Mouse (Mus musculus): ENCODE measurements around the gene Themis.

Gene Themis

DNA sequence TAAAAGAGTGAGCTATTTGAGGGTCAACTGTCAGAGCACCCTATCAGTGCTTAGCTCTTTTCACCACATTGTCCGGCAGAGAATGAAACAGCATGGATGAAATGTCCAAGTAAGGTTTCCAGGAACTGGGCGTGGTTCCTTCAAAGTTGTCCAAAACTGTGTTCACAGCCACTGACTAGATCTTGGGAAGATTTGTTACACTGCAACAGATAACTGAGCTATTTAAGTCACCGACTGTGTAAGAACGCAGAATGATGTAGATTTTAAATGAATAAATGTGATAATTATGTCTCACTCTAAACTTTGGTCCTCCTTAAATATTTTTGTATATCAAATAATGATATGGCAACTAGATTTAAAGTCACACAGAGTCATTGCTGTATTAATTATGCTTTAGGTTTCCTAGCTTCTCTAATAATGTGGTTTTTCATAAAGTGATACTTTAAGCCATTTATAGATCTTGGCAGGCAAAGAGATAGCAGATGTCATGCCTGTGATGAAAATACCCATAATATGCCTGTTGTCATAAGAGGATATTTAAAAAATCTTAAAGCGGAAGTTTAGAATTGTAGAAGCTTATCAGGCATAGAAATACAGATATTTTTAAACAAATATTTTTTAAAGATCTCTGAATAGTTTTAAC lies 143.9 kb downstream of the Themis start:
- no peak for DNase-seq

DNA sequence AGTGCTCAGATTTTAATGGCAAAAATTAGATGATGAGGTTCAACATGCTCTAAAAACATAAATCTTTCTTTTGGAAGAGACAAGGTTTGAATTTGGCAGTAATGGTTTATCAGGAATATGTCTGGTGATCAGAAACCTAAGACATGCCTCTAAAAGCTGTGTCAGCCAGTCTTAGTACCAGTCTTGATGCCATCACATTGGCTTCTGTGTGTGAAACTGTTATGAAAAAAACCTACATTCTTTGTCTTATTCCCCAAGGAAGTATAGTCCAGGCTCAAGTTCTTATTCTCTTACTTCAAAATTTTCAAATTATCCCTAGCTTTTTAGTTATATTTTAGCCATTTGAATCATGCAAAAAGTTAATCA lies 144.4 kb downstream of the Themis start:
- DNase-seq = no peak

DNA sequence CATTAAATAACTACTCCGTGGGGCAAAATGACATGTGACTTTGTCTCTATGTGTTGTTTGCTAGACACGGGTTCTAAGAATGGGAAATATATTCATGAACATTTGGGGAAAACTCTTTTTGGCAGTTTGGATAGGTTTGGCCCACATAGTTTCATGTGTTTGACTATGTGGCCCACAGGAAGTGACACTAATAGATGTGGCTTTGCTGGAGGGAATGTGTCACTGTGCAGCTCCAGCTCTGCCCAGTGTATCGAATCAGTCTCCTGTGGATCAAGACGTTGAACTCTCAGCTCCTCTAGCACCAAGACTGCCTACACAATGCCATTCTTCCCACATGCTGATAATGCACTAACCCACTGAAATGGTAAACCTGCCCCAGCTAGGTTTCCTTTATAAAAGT lies 148.0 kb downstream of the Themis start:
- DNase-seq = no peak

DNA sequence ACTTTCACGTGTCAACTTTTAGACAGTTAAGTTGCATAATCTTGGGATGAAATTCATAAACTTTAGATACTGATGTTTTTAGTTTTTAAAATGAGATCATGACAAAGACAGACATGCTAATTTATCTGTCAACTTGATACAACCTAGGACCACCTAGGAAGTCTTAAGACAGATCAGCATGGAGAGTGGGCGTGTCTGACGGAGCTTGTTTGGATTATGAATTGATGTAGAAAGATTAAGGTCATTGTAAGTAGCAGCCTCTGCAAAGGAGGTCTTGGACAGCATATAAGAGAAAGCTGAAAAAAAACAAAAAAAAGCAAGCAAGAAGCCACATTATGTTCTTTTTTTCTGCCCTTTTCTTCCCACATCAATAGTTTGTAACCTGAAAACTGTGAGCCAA lies 154.2 kb downstream of the Themis start:
- no peak for DNase-seq

DNA sequence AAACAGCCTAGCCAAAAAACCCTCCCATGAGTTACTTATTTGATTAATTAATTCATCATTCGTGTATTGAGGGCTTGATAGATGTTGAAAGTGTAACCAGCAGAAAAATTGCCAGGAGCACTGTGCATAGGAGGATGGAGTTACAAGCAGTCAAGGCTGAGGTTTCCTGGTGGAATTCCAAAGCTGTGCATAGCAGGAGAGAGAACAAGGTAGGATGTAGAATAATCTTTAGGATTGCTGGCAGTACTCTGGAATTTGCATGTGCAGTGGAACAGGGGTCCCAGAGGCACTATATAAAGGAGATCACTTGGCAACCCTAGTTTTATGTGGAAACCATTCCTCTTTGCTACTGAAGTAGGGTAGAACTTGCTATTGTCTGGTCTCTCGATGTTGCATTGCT lies 174.4 kb downstream of the Themis start:
- no peak for DNase-seq

DNA sequence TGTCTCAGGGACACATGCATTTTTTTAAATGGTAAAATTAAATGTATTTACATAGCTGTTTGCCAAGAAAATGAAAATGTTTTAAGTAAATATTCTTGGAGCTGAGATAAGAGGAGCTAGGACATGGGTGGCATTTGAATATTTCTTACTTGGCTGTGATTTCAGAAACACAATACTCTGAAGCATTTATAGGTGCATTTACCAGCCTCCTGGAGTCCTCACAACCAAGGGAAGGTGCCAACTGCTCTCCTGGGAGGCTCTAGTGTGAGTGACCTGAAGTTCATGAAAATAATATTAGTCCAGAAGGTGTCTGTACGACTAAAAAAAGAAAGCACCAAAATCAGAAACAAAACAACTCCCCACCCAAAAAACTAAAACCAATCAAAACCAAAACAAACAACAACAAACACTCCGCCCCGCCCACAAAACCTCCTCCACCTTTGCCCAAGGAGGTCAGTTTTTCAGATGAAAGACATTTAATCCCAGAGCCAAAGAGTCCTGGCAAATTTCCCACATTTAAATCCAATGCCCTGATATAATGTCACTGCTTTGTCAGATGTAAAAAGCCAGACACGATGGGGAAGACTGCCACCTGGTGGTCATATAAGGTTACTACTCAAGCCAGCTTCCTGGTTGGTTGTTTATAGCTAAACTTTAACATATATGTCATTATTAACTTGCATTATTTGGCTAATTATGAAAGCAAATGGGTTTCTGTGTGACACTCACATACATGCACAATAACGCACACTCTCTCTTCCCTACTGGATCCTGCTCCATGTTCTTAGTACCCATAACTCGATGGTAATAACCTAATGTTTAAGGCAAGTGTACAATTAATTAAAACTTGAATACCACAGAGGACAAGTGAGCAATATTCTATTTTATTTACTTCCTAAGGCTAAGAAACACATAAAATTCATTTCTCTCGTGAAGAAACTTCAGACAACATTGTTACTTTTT lies 175.9 kb downstream of the Themis start:
- DNase-seq = peak; percentile 36 to 56

DNA sequence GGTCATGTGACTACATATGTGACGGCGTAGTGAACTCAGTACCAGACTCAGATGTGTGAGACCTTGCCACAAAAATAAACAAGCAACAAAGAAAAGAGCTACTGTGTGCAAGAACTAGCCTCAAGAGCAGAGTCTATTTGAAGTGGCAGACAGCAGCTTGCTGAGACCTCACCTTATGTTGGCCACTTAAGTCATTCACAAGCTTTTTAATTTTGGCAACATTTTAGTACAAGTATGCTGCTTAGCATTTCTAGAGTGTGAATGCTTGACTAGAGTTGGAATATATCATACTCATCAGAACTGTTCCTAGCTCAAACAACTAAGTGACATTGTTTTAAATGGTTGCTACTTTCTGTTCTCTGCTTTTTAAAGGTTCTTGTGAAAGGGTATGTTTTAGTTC lies 188.0 kb downstream of the Themis start:
- DNase-seq = no peak

DNA sequence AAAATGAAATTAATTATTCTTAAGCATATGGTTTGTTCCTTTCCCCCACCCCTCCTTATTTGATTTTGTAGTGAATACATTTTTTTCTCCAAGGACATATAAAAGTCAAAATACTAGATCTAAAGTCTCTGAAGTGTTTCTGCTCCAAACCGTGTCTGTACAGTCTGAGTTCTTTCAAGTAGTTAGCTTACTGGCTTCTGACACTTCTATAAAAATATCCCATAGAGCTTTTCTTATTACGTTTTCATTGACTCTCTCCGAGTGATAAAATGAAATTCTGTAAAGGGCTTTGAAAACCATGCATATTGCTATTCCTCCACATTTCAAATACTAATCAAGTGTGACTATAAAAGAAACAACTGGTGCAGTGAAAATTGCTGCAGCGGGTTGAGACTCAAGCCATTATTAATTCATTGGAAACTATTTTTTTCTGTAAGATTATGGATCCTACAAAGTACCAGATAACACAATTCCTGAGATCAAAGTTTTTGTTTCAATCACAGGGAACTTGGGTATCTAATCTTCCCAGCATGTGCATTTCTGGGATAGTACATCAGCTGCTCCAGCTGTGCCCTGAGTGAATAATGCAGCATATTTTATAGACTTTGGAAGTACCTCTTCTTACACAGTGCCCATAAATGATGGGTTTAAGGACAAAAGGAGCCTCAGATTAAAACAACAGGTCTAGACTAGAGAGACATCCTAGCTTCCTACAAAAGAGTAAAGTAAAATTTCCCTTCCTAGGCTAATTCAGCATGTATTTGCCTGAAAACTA lies 202.6 kb downstream of the Themis start:
- no peak for DNase-seq

DNA sequence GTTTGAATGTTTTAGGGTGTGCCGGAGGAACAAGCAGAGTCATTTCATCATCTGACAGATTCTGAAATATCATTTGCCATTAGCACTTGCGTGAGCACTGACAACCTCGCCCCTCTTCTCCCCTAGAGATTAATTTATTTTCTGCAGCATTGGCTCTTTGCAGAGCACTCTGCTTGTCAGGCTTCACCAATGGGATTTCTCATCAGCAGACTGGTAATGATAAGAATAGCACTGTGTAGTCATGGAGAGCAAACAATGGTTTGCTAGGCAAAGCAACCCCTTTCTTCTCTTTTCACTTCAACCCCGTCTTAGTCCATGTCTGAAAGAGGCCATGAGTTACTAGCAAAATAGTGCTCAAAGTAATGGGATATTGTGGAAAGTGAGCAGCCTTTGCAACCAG lies 206.4 kb downstream of the Themis start:
- DNase-seq = no peak

DNA sequence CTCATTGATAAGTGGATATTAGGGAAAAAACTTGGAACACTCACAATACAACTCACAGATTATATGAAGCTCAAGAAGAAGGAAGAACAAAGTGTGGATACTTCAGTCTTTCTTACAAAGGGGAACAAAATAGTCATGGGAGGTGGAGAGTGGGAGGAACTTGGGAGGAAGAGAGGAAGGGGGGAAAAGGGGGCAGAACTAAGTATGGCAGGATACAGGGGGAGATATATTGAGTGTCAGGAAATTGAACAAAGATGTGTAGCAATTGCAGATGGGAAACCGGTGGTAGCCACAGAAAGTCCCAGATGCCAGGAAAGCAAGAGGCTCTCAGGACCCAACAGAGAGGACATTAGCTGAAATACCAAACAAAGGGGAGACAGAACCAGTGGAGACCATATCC lies 219.5 kb downstream of the Themis start:
- DNase-seq = no peak

DNA sequence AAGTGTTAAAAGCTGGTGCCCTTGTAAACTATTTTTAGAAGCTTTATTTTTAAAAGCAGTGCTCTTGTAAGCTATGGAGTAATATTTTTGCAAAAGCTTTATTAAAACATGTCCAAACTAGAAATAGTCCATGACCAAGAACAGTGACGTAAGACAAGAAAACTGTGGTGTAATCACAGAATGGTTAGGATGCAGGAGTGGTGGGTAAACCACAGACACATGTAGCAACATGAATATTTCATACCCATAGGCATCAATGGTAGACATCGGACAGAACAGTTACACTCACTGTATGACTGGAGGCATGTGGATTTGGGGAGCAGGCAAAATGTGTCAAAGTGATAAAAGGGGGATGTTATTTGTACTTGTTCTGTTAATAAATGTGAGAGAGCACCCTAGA lies 222.7 kb downstream of the Themis start:
- no peak for DNase-seq

DNA sequence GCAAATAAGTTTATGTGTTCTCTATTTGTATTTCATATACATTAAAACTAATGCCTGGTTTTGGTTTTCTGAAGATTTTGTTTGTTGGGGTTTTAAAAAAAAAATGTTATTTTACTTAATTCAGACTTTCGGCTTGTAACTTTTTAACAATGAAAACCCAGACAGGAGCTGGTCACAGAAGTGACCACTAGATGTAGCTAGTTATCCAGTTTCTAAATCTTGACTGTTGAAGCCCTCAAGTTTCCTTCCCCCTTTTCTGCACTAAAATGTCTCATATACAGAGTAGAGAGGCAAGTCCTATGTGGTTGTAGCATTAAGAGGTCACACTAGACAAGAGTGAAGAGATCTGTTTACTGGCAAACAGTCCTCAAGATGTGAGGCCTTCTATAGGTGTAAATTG lies 230.2 kb downstream of the Themis start:
- no peak for DNase-seq
